Mouse (Mus musculus): ENCODE measurements around the gene Gm44502. TPM values are rescaled to one million over a fixed set of nuclear protein-coding genes. Genes with fewer than 3 reads are reported as not detected.
"Not testable (repeated sequence)": the region's sequence is repeated elsewhere in the genome, so short reads cannot be mapped to it uniquely, and the experiment has no call there.

Gene Gm44502
- polyA plus RNA-seq, 1 experiment from 2014 or later = not detected

DNA sequence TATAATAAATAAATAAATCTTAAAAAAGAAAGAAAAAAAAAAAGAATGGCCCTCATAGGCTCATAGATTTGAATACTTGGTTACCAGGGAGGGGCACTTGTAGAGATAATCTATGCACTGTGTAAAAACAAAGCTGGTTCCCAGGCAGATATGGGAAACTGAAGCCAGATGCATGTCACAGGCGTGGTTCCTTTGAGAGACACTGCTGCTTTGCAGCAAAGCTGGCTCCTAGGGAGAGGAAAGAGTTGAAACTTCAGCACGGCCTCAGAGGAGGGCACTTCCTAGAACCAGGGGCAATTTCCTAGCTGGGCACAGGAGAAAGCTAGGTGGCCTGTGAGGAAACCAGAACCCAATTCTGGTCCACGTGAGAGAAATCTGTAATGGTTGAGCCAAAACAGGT, 4.6 kb upstream of the Gm44502 start:
- H3K27ac ChIP-seq (ENCODE audit: low read depth, low read length) = no peak overlapping the region
- no peaks in the 10 kb centered on the region for H3K27me3 ChIP-seq (replicated peaks; ENCODE audit: control insufficient read depth, insufficient read depth, low read length)
- no peak overlapping the region for H3K4me3 ChIP-seq (ENCODE audit: low read depth, low read length)
- no peak for ATAC-seq
- no peaks in the 10 kb centered on the region for H3K36me3 ChIP-seq (ENCODE audit: control insufficient read depth, insufficient read depth, low read length)
- WGBS = 72% methylated on average over 3 of the region's 3 CpGs
- no peak overlapping the region for H3K9ac ChIP-seq (ENCODE audit: low read length)
- H3K9me3 ChIP-seq (replicated peaks; ENCODE audit: control insufficient read depth, low read length) = no peaks in the 10 kb centered on the region
- no peak overlapping the region for H3K4me2 ChIP-seq (ENCODE audit: low read length)
- no peaks in the 10 kb centered on the region for H3K4me1 ChIP-seq (ENCODE audit: control insufficient read depth, insufficient read depth, low read length)
- no peak for DNase-seq (ENCODE audit: low spot score)

DNA sequence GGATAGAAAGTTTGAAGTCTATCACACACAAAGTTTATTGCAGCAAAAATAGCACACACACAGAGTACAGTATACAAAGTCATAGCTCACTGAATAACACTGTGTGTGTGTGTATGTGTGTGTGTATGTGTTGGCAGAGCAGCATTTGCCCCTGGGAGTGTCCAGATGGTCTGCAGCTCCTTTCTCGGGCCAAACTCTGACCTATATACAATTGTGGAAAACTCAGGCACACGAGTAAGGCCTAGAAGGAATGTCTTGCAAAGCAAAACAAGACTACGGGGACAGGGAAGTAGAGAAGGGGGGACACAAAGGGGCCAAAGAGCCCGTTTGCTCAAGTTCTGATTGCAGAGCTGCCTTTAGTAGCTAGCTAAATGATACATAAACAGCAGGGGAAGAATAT, 3.5 kb upstream of the Gm44502 start:
- peaks cover 5% of the 10 kb centered on the region; the same call in 1 of the 2 replicates for H3K4me1 ChIP-seq (ENCODE audit: control insufficient read depth, insufficient read depth, low read length)
- 78% methylated on average over 4 of the region's 4 CpGs for WGBS
- no peak for ATAC-seq

DNA sequence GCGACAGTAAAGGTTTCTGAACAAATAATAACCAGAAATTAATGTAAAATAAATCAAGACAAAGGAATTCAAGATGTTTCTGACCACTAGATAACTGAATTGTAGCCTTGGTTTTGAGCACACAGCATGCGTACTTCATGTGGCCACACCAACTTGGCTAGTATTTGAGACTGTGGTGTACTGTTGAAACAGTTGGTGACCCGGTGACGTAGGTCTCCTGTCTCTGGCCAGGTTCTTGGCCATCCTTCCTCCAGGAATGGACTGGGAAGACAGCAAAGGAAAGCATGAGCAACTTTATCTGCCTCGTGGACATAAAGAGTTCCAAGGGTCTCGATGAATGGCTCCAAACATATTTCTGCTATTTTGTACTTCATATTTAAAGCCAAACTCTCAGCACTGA, 2.3 kb upstream of the Gm44502 start:
- Histone ChIP-seq H3K9me3 (replicated peaks; ENCODE audit: control insufficient read depth, low read length) (no peaks in the 10 kb centered on the region), H3K36me3 (ENCODE audit: control insufficient read depth, insufficient read depth, low read length) (peaks cover 11% of the 10 kb centered on the region; the same call in 1 of the 2 replicates), H3K4me3 (ENCODE audit: low read depth, low read length) (no peak overlapping the region), H3K27me3 (replicated peaks; ENCODE audit: control insufficient read depth, insufficient read depth, low read length) (no peaks in the 10 kb centered on the region), H3K4me2 (ENCODE audit: low read length) (no peak overlapping the region), H3K27ac (ENCODE audit: low read depth, low read length) (no peak overlapping the region), H3K9ac (ENCODE audit: low read length) (no peak overlapping the region), H3K4me1 (ENCODE audit: control insufficient read depth, insufficient read depth, low read length) (peaks cover 5% of the 10 kb centered on the region; the same call in 1 of the 2 replicates)
- ATAC-seq (no peak), DNase-seq (ENCODE audit: low spot score) (no peak)
- 91% methylated on average over 6 of the region's 6 CpGs for WGBS

More for the DNA sequence above, 3.5 kb upstream of the Gm44502 start:
- Histone ChIP-seq H3K27me3 (replicated peaks; ENCODE audit: control insufficient read depth, insufficient read depth, low read length) (no peaks in the 10 kb centered on the region), H3K4me3 (ENCODE audit: low read depth, low read length) (no peak overlapping the region), H3K9me3 (replicated peaks; ENCODE audit: control insufficient read depth, low read length) (no peaks in the 10 kb centered on the region), H3K4me2 (ENCODE audit: low read length) (no peak overlapping the region), H3K9ac (ENCODE audit: low read length) (no peak overlapping the region), H3K27ac (ENCODE audit: low read depth, low read length) (no peak overlapping the region), H3K36me3 (ENCODE audit: control insufficient read depth, insufficient read depth, low read length) (no peaks in the 10 kb centered on the region)
- no peak for DNase-seq (ENCODE audit: low spot score)

DNA sequence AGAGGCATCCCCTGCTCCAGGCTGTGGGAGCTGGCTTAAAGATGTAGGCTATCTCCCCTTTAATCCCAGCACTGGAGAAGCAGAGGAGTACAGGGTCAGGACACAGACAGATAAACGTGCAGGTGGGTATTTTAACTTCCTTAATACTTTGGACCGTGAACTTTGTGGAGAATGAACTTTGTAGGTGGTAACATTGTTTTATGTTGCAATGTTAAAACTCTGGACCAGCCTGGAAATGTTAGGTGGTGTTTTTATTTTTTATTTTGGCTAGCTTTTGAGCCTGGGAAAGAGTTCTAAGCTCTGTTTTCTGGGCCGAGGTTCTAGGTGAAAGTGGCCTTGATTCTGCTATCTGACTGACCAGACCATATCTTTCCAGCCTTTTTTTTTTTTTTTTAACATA, 1.8 kb upstream of the Gm44502 start:
- no peak overlapping the region for H3K9ac ChIP-seq (ENCODE audit: low read length)
- H3K36me3 ChIP-seq (ENCODE audit: control insufficient read depth, insufficient read depth, low read length) = peaks cover 16% of the 10 kb centered on the region; the same call in 1 of the 2 replicates
- H3K4me2 ChIP-seq (ENCODE audit: low read length) = no peak overlapping the region
- WGBS = 90% methylated on average over 3 of the region's 3 CpGs
- DNase-seq (ENCODE audit: low spot score) (no peak), ATAC-seq (no peak)
- H3K27me3 ChIP-seq (replicated peaks; ENCODE audit: control insufficient read depth, insufficient read depth, low read length) = no peaks in the 10 kb centered on the region
- no peaks in the 10 kb centered on the region for H3K9me3 ChIP-seq (replicated peaks; ENCODE audit: control insufficient read depth, low read length)
- no peak overlapping the region for H3K27ac ChIP-seq (ENCODE audit: low read depth, low read length)
- no peak overlapping the region for H3K4me3 ChIP-seq (ENCODE audit: low read depth, low read length)
- H3K4me1 ChIP-seq (ENCODE audit: control insufficient read depth, insufficient read depth, low read length) = peaks cover 5% of the 10 kb centered on the region; the same call in 1 of the 2 replicates

- not testable (repeated sequence) for ATAC-seq; H3K9ac ChIP-seq (ENCODE audit: low read length); H3K9me3 ChIP-seq (replicated peaks; ENCODE audit: control insufficient read depth, low read length); H3K27me3 ChIP-seq (replicated peaks; ENCODE audit: control insufficient read depth, insufficient read depth, low read length); H3K4me2 ChIP-seq (ENCODE audit: low read length); H3K4me1 ChIP-seq (ENCODE audit: control insufficient read depth, insufficient read depth, low read length); H3K27ac ChIP-seq (ENCODE audit: low read depth, low read length); DNase-seq (ENCODE audit: low spot score); H3K4me3 ChIP-seq (ENCODE audit: low read depth, low read length)
- WGBS = 84% methylated on average over 6 of the region's 9 CpGs
- H3K36me3 ChIP-seq (ENCODE audit: control insufficient read depth, insufficient read depth, low read length) = peaks cover 21% of the 10 kb centered on the region; the same call in 1 of the 2 replicates
Observed at GRCm38 (mm10) chr15:89430771-89431170, 1.3 kb upstream of the Gm44502 start.

GRCm38 (mm10) chr15:89430341-89430740, 845 bp upstream of the Gm44502 start:
- Histone ChIP-seq H3K4me1 (ENCODE audit: control insufficient read depth, insufficient read depth, low read length) (peaks cover 5% of the 10 kb centered on the region; the same call in 1 of the 2 replicates), H3K27ac (ENCODE audit: low read depth, low read length) (peak overlapping the region; percentile 87), H3K9ac (ENCODE audit: low read length) (peak overlapping the region; percentile 71), H3K9me3 (replicated peaks; ENCODE audit: control insufficient read depth, low read length) (no peaks in the 10 kb centered on the region), H3K27me3 (replicated peaks; ENCODE audit: control insufficient read depth, insufficient read depth, low read length) (no peaks in the 10 kb centered on the region), H3K4me2 (ENCODE audit: low read length) (peak overlapping the region; percentile 64), H3K36me3 (ENCODE audit: control insufficient read depth, insufficient read depth, low read length) (peaks cover 22% of the 10 kb centered on the region; the same call in 1 of the 2 replicates), H3K4me3 (ENCODE audit: low read depth, low read length) (peak overlapping the region; percentile 57)
- no peak for ATAC-seq
- peak; percentile 16 for DNase-seq (ENCODE audit: low spot score)
- WGBS = 48% methylated on average over 6 of the region's 6 CpGs

DNA sequence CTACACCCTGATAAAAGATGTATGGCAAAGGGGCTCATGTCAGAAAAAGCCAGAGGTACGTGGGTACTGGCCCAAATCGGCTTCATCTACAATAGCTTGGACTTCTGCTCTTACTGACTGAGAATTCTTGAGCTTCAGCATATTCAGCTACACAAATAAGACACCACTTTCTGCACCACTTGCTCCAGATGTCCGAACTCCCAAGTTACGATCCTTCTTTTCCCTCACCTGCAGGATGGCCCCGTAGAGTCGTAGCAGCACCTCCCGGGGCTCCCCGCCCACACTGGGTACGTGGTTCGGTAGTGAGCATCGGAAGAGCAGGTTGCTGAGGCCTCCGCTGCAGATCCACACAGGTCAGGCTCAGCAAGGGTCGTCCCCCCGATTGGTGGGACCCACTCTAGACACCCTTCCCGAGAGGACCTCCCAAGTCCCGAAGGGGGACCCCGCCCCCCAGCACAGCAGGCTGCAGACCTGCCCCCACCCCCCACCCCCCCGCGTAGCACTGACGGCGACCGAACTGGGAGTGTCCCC, 610 bp downstream of the Gm44502 start:
- H3K27me3 ChIP-seq (replicated peaks; ENCODE audit: control insufficient read depth, insufficient read depth, low read length) = no peaks in the 10 kb centered on the region
- WGBS = 4% methylated on average over 21 of the region's 22 CpGs
- DNase-seq (ENCODE audit: low spot score) = no peak
- peak overlapping the region; percentile 71 for H3K9ac ChIP-seq (ENCODE audit: low read length)
- H3K4me1 ChIP-seq (ENCODE audit: control insufficient read depth, insufficient read depth, low read length) = peaks cover 5% of the 10 kb centered on the region; the same call in 1 of the 2 replicates
- peak overlapping the region; percentile 87; the same call in 1 of the 2 replicates for H3K27ac ChIP-seq (ENCODE audit: low read depth, low read length)
- H3K4me3 ChIP-seq (ENCODE audit: low read depth, low read length) = peak overlapping the region; percentile 57
- H3K9me3 ChIP-seq (replicated peaks; ENCODE audit: control insufficient read depth, low read length) = no peaks in the 10 kb centered on the region
- H3K4me2 ChIP-seq (ENCODE audit: low read length) = peak overlapping the region; percentile 64
- ATAC-seq = peak; percentile 60; the same call in 1 of the 2 replicates
- peaks cover 23% of the 10 kb centered on the region; the same call in 1 of the 2 replicates for H3K36me3 ChIP-seq (ENCODE audit: control insufficient read depth, insufficient read depth, low read length)

- Histone ChIP-seq H3K27ac (ENCODE audit: low read depth, low read length) (no peak overlapping the region), H3K4me3 (ENCODE audit: low read depth, low read length) (peak overlapping the region; percentile 57), H3K36me3 (ENCODE audit: control insufficient read depth, insufficient read depth, low read length) (peaks cover 25% of the 10 kb centered on the region; the same call in 1 of the 2 replicates), H3K4me2 (ENCODE audit: low read length) (peak overlapping the region; percentile 64), H3K9ac (ENCODE audit: low read length) (peak overlapping the region; percentile 71; the same call in 1 of the 2 replicates), H3K4me1 (ENCODE audit: control insufficient read depth, insufficient read depth, low read length) (peaks cover 5% of the 10 kb centered on the region; the same call in 1 of the 2 replicates), H3K27me3 (replicated peaks; ENCODE audit: control insufficient read depth, insufficient read depth, low read length) (no peaks in the 10 kb centered on the region), H3K9me3 (replicated peaks; ENCODE audit: control insufficient read depth, low read length) (no peaks in the 10 kb centered on the region)
- ATAC-seq = no peak
- WGBS = 82% methylated on average over 19 of the region's 19 CpGs
- no peak for DNase-seq (ENCODE audit: low spot score)
Observed at GRCm38 (mm10) chr15:89428136-89428790, 1.2 kb downstream of the Gm44502 start.

GRCm38 (mm10) chr15:89426716-89427115, 2.8 kb downstream of the Gm44502 start:
- Histone ChIP-seq H3K4me3 (ENCODE audit: low read depth, low read length) (no peak overlapping the region), H3K27me3 (replicated peaks; ENCODE audit: control insufficient read depth, insufficient read depth, low read length) (no peaks in the 10 kb centered on the region), H3K9me3 (replicated peaks; ENCODE audit: control insufficient read depth, low read length) (no peaks in the 10 kb centered on the region), H3K27ac (ENCODE audit: low read depth, low read length) (no peak overlapping the region), H3K4me2 (ENCODE audit: low read length) (no peak overlapping the region), H3K36me3 (ENCODE audit: control insufficient read depth, insufficient read depth, low read length) (peaks cover 25% of the 10 kb centered on the region; the same call in 1 of the 2 replicates), H3K4me1 (ENCODE audit: control insufficient read depth, insufficient read depth, low read length) (peaks cover 5% of the 10 kb centered on the region; the same call in 1 of the 2 replicates), H3K9ac (ENCODE audit: low read length) (no peak overlapping the region)
- no peak for DNase-seq (ENCODE audit: low spot score)
- 91% methylated on average over 10 of the region's 10 CpGs for WGBS
- no peak for ATAC-seq

All from forebrain, embryonic 14.5 days (tissue).